Mouse (Mus musculus) adrenal gland, postnatal 25 days (tissue): ENCODE results near the gene Slc34a3. TPM values are rescaled to one million over a fixed set of nuclear protein-coding genes. Genes with fewer than 3 reads are reported as not detected.

Experiments used
- DNase-seq: peaks from one replicate; pipeline ENCODE4 v3.0.0; 2021; ENCODE audit warnings: mixed read lengths
- total RNA-seq: library from RNA; stranded (reverse); gene quantifications from 2 replicates; pipeline ENCODE4 v1.2.3, GENCODE M21; 2021

Gene Slc34a3
- total RNA-seq, 1 experiment from 2014 or later: not detected

DNA sequence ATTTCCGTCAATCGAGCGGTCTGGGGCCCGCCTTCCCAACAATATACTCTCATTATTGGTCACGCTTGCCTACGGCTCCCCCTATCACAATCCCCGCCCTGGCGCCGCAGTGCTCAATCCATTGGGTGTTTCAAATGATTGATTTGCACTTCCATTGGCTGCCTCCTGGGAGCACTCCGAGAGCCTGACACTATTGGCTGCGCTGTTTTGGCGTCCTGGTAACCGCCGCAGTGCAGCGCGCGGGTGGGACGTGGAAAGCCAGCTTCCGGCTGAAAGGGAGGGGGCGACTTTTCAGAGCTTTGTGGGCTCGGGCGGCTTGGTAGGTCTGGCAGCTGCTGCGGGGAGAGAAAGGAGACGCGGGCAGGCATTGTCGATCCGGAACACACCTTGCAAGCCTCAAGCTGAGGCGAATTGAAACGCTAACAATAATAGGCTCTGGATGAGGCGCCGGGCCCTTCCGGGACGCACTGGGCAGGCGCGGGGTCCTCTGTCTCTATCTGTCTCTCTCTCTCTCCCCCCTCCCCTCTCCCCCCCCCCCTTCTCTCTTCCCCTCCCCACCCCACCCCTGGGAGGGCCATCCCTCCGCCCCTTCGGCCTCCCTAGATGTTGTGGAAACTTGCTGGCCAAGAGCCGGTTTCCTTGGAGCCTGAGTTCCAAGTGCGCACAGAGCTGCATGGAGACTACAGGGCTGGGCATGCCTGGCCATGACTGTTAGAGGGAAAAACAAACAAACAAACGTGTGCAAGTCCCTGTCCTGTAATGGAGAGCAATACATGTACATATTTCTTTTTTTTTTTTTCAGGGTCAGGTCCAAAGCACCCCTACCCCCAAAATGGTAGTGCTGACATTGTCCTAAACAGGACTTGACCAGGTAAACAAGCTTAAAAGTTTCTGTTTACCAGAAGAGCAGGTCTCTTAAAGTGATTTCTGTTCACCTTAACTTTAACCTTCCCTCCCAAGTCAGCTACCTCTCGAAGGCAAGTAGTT is 9.1 kb downstream of the Slc34a3 start:
- DNase-seq: peak; percentile 95

DNA sequence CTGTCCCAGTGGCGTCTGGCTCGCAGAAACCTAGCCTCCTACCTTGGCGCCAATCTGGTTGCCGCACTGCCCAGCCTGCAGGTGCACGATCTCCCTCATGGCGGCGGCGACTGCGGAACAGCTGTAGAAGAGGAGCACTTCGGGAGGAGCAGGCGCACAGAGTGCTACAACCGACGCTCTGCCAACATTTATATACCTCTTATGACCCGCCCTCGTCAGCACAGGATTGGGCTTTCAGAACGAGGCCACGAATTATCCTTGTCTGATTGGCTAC is 9.7 kb downstream of the Slc34a3 start, which contains the start of gene Tubb4b:
Gene Tubb4b, minus strand, starts transcription at position 211 of the 274 bp plus-strand sequence.
- DNase-seq: no peak

DNA sequence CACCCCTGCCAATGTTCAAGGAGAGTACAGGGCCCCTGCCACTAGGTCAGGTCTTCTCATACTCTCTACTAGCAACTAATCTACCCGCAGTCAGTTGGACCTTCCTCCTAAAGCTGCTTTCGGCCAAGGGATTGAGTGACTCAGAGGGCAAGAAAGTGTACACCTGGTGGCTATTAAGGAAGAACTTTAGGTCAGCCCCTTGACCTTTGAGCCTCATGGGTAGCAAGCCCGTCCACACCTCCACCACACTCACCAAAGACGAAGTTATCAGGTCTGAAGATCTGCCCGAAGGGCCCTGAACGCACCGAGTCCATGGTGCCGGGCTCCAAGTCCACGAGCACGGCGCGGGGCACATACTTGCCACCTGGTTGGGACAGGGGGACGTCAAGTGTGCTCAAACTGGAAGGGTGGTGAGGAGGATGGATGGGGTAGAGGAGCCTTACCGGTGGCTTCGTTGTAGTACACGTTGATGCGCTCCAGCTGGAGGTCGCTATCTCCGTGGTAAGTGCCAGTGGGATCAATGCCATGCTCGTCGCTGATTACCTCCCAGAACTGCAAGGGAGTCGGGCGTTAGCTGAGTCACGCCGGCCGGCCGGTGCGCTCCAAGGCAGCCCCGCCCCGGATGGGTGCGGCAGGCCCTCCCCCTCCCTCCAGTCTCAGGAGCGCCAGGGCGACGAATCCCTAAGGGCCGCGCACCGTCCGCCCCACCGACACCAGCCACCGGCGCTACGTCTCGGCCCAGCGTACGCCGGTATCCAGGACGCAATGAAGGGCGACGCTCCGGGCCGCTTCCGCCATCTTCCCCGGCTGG is 10.3 kb downstream of the Slc34a3 start:
- DNase-seq: peak; percentile 91

DNA sequence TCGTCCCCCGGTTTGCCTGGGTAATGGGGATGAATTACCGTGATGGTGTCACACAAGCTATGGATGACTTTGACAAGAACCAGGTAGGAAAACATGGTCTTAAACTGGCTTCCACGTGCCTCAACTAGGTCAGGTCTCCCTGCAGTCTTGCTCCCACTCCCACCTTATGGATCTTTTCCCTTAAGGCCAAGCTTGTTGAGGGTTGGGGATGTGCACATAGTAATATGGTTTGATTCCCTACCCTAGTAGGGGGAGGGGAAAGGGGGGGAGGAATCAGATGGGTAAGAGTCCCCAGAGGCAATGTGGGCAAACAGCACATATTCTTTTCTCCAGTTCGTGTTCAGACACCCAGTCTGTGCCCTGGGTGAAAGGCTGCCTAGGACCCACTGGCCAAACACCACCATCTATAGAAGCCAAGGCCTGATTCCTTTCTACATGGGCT is 12.8 kb downstream of the Slc34a3 start:
- no peak for DNase-seq

DNA sequence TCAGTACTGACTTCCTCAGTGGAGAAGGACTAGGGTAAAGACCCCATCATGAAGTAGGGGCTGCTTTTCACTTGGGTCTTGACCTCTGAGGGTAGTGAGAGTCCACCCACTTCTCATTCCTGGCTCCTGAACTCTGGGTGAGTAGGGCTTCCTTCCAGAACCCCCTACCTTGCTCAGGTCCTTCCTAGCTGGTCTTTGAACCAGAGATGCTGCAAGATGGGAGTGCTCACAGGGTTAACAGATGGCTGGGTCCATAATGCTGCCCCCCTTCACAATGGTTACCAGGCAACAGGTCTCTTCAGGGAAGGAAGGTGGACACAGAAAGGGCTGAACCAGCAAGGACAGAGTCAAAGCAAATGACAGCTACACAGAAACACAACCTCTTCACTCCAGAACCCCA is 15.7 kb downstream of the Slc34a3 start, which contains the start of gene Fam166a:
Gene Fam166a, plus strand, starts transcription at position 301 of the 400 bp plus-strand sequence.
- DNase-seq: no peak

DNA sequence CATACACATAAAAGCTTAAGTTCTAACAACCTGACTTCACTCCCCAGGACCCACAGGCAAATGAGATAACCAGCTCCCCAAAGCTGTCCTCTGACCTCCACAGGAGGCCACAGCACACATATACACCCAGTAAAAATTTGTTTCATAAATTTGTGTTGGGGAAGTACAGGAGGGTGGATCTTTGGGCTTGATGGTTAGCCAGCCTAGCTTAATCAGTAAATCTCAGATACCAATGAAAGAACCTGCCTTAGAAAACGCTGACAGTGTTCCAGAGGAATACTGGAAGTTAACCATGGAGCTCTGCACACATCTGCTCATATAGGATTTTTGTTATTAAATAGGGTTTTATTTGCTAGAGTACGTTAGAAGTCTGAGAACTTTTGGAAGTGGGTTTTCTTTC is 16.5 kb downstream of the Slc34a3 start:
- DNase-seq: no peak

DNA sequence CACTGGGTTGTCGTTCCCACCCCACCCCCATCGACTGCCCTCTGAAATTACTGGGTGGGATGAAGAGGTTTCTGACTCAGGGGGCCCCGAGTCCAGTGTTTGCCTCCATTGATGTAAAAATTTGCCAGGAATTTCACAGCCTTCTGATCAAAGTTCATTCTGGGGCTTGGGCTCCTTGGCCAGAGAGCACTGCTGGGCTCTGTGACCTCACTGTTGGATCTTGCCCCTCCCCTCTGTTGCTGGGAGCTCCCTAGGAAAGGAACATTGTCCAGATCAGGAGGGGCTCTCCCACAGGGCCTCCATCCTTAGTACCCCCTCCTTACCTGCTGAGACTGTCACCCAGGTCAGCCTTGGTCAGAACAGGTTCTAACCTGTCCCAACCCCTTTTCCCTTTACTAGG is 19.7 kb downstream of the Slc34a3 start, which contains the start of gene Stpg3:
Gene Stpg3, minus strand, starts transcription at position 194 of the 400 bp plus-strand sequence.
- no peak for DNase-seq

DNA sequence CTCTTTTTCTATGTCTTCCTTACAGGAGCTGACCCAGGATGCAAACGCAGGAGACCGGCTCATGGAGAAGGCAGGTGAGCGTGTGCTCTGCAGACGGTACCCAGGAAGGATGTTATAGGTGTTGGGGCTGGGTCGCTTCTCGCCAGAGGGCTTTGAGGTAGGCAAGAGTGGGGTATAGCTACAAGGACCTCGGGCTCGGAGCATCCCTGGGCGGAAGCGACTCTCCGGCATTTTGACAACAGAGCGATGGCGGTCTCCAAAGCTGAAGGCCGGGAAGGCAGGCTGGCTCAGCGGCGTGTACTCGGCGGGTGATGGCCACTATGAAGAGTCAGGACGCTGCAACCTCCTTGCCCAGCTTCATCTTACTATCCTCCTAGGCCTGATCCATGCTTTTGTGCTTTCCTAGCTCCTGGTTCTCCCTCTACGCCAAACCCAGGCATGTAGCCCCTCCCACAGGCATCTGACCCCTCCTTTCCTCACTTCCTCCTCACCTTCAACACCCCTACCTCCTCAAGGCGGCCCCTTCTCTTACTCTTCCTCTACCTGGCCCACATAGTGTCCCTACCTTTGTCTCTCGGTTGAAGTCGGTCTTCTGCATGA is 20.8 kb downstream of the Slc34a3 start:
- DNase-seq: no peak

DNA sequence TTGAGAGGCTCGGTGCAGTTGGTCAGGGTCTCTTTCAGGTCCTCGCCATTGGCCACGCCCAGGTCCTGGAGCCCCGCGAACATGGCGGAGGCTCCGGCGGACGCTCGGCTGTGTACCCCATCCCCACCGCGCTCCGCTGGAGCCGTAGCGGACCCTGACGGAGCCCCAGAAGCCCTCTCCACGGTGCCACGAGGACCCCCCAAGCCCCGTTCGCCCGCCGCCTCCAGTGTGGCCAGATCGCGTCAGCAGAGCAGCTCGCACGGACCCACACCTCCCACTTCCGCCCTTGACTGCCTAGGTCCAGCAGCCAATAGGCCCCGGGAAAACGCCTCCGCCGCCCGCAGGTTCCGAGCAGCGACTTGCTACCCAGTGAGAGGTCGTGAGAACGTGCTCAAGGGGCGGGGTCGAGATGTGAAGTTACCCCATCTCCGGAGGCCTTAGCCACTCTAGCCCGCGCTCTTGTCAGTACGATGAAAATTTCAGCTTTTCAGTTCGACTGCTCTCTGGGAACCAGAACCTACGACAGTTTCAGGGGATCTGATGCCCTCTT is 23.0 kb downstream of the Slc34a3 start, which contains the start of gene Nelfb:
Gene Nelfb, minus strand, starts transcription at position 369 of the 550 bp plus-strand sequence.
- peak; percentile 88 for DNase-seq

DNA sequence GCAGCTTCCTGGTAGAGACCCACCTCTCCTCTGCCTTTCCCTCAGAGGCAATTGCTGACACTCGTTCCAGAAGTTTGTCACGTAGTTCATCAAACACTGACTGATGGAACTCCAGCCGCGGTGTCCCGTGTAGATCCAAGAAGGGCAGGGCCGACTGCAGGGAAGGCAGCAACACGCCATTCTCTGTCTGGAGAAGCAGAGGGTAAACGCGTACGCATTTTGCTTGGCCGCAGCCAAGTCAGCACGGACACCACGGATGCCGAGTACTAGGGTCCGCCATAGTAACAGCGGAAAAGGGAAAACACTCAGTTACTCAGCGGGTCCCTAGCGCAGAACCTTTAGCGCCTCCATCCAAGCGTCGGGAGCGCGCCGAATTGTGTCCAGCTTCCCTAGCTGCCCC is 23.5 kb downstream of the Slc34a3 start:
- DNase-seq: no peak

DNA sequence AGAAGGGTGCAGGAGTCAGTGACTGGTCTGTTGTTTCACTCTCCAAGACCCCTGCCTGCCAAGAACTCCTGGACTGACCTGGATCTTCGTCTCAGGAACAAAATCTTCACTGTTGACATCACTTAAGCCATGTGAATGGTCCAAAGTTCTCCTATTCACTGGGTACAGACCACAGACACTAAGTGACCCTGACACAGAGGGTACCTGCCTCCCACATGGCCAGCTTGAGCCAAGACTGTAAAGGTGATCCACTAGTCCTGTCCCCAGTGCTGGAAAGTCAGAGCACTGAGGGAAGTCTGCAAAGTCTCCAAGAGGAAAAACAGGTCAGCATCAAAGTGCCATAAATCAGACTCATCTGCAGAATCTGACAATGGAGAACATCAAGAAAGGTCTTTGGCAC is 26.6 kb downstream of the Slc34a3 start:
- DNase-seq: no peak

DNA sequence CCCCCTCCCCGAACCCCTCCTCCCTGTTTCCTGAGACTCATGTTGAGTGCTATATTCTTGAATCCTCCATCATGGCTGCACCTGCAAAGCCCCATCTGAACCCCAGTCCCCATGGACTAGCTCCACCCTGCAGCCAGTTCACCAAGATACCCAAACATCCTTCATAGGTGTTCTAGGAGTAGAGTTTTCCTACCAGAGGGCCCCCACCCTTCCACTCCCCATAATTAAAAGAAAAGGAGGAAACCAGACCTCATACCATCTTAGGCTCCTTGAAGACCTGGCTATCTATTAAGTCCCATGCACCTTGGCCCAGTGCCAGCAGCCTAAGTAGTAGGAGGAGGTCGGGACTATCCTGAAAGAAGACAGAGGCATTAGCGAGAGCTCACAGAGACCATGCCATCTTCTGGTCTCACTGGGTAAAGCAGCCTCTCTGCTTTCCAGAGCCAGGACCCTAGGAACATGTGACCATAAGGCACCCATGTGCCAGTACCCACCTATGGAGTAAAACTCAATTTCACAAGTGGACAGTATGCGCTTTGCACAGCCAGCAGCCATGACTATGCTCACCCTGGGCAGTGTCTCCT is 30.4 kb downstream of the Slc34a3 start:
- DNase-seq: no peak

DNA sequence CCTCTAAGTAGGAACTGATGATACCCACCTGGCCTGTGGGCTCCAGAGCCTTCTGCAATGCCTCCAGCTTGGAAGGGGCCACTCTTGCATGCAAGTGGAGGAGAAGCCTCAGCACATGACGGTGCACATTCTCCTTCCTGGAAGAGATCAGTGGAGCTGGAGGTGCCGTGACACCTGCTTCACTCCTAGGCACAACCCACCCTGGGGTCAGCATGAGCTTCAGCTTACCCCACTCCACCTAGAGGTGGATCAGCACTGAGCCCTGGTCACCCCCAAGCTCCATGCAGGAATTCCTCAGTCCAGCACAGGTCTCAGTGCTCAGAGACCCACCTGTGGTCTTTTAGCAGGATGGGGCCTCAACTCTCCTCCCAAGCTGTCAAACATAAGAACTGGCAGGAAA is 33.5 kb downstream of the Slc34a3 start:
- no peak for DNase-seq

DNA sequence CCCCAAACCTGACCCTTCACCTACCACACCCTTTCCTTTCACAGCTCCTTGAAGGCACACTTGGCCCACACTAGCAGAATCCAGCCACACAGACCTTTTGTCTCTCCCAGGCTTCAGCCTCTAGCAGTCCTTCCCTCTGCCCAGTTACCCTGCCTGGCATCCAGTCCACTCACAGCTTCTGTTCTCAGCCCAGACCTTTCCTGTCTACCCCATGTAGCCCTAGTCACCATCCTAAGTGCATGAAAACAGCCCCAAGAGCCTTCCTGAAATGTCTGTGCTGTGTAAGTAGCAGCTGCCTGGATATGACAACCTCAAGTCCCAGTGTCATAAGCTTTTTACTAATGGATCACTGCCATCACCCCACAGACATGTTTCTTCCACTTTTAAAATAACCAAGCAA is 36.2 kb downstream of the Slc34a3 start:
- no peak for DNase-seq

DNA sequence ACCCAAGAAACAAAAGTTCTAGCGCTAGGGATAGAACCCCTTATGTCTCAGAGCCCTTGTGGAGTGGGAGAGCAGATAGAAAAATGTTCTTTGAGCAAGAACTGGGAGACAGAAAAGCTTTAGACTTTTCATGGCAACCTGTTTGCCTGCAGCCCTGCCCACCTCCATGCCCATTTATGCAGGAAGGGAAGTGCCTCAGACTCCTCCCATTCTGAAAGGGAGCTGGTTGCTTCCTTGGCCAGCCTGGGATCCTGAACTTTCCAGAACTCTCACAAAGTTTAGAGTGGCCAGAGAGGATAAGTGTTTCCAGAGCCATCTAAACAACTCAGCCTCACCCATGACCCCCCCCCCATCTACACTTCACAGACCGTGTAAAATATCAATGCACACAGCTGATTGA is 37.0 kb downstream of the Slc34a3 start:
- DNase-seq: no peak

DNA sequence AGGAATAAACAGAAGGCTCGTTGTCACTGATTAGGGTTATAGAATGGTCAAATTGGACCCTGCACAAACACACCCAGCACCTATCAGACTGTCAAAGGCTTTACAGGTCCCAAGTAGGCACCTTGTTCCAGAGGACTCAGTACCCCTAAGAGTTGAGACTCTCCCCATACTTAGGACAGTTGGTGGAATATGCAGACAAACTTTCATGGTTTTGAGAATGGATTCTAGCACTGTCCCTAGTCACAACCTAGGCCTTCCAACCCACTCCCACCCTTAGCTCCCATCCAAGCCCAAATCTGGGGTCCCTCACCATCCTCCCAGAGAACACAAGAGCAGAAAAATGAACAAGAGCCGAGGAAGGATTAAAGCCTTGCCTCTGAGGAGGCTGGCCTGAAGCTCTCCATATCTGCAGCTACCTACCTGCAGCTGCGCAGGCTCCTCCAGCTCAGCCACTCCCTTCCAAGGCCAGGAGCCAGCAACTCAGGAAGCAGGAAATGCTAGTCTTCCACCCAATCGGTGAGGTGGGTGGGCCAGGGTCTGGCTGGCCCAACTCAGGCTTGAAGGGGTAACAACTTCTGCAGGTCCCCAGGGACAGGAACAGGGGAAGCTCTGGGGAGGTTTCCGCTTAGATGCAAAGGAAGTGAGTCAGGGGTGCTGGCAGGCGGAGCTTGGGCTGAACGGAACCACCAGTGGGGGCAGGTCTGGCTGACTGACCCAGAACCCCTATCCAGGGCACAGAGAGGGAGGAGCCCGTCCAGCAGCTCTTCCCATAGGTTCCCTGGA is 37.8 kb downstream of the Slc34a3 start, which contains the start of gene Tor4a:
Gene Tor4a, minus strand, starts transcription at position 715 of the 783 bp plus-strand sequence.
- DNase-seq: peak; percentile 78

DNA sequence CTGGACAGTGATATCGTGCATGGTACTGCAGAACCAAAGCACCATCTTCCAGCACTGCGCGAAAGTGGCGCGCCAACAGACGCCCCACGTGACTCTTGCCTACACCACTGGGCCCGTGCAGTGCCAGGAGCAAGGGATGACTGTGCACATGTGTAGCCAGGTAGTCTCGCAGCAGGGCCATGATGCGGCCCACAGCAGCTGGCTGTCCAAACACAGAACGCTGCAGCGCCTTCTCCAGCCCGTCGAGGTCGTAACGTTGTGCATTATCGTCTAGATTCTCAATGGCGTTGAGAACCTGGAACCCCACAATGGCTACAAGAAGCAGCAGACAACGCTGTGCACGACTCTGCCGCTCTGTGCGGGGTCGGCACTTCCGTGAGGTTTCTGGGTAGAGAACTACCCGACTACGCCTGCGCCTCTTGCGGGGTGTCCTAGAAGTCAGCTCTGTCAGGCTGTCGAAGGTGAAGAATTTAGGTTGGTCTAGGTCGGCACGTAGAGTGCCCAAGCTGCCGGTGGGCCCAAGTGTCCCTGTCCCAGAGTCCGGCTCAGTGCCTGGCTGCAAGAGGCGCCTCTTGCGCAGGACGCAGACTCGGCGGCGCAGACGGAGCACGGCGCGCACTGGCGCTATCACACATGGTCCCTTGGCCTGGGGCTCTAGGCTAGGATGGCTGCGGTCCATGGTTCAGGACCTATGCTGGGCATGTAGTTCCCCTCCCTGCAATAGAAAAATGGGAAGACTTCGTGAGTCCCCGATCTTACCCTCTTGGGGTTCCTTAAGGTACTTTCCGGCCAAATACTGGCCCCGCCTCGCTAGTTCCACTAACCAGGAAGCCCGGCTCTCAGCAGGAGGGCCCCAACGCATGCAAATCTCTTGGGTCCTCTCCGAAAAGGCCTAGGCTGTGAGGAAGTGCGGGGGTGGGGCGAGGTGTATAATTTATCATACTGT is 38.7 kb downstream of the Slc34a3 start:
- peak; percentile 69 for DNase-seq

DNA sequence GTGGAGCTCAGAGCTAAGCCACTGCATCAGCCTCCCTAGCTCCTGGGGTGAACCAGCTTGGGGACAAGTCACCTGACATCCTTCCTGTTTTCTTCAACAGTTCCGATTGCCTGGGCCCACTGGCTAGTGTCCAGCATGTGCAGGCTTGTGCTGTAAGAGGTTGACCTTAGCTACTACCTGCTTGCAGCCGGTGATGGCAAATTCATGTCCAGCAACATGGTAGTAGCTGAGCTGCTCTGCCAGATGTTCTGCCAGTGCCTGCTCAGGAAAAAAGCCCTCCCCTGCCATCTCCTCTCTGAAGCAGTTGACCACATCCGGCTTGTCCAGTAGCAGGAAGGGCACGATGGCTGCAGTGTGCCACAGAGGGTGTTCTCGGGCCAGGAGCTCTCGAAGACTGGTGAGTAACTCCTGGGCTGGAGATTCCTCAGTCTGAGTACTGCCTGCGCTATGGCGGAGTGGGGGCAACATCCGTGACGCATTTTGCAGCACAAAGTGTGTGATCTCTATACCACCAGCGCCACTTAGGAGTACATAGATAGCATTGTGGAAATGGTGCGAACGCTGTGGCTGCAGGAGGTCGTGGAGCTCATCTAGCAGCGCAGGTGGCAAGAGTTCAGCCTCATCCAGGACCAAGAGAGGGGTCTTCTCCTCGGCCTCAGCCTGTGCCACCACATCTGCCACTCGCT is 39.5 kb downstream of the Slc34a3 start:
- no peak for DNase-seq

DNA sequence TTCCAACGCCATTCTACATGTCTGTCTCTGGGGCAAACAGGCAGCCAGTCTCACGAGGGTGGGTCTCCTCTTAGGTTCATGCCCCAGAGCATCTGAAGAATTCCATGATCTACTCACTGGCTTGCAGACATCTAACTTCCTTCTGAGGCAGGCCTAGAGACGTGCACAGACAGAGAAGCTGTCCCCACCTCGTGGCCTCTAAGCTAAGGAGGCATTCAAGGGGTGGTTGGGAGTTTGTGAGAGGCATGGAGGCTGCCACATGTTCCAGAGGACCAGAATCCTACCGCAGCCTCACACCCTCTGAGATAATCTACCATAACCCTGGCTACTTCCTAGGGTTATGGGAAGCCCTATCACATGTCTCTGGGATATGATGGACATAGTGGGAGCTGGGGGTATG is 40.2 kb downstream of the Slc34a3 start:
- DNase-seq: no peak
